Mouse (Mus musculus) cerebellum, postnatal 4 days (tissue): ENCODE results near the gene Slc29a2.

Experiments
- DNase-seq, 2 experiments: peaks; one replicate each; pipeline ENCODE4 v3.0.0; 2022; ENCODE audit warnings: low spot score in 2 of 2, mixed read lengths in 1 of 2

Gene Slc29a2

DNA sequence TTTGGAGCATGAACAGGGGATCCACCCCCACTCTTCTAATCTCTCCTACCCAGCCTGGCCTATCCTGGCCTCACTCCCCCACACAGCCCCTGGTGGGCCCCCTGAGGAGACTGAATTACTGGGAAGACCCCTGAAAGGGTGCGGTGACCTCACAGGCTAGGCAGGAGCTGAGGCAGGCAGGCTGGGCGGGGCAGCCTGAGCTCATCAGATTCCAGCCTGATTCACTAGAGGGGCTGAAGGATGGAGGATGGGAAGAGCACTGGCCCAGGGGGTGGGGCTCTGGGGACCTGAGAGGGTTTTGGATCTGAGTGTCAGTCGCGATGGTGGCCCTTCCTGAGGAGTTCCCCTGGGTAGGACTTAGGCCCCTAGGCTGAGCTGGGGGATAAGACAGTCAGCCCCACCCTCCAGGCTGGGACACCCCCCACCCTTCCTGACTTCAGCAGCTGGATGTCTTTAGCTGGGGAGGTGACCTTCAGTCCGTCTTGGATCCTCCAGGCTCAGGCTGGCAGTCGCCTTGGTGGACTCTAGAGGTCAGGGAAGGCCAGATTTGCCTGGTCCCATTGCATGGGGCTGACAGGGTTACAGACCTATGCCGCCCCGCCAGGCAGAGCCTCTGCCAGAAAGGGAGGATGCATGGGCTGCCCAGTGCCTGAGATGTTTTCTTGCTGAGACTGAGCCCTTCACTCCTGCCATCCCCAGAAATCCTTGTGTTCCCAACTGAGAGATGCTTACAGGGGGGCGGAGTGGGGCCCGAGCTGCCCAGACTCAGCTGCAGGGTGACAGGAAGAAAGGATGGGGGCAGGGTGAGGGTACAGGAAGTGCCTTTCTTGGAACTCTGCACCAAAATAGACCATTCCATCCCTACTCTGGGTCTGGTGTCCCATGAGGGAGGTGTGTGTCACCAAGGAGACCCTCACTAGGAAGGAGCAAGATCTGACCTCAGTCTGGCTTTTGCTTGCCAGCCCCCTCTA lies 35.4 kb downstream of the Slc29a2 start:
- no peak for DNase-seq

DNA sequence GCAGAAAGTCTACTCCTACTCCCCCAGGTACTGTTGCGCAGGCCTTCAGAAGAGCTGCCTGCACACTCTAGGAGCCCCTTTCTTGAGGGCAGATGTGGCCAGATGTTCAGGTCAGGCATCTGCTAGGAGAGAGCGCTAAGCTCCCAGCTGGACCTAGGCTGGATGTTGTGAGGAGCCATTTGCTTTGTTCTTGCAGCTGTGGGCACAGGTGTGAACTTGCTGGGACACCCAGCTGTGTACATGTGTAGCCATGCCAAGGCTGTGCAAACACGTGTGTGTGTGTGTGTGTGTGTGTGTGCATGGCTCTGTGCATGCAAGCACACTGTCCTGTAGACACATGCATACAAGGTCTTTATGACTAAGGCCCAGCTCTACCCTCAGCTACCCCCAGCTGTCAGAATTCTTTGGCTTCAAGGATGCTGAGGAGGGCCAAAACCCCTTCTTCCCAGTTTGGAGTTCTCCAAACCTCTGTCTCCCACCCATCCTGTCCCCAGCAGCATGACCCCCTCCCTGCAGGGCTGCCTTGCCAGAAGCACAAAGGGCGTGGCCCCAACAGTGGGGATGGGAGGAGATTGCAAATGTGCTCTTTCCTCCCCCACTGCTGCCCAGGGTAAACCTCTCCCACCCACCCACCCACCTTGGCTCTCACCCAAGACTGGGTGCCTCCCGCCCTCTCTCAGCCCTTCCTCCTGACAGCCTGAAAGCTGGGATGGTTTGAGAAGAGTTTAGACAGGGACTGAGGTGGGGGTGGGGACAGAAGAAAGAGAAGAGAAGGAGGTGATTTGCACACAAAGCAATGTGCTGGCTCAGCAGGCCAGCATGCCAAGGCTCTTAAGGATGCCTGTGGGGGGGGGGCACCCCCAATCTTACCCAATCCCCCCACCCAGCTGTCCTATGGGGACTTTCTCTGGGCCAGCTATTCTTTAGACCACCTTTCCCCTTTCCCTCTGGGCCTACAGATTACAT lies 37.0 kb downstream of the Slc29a2 start:
- DNase-seq: no peak

DNA sequence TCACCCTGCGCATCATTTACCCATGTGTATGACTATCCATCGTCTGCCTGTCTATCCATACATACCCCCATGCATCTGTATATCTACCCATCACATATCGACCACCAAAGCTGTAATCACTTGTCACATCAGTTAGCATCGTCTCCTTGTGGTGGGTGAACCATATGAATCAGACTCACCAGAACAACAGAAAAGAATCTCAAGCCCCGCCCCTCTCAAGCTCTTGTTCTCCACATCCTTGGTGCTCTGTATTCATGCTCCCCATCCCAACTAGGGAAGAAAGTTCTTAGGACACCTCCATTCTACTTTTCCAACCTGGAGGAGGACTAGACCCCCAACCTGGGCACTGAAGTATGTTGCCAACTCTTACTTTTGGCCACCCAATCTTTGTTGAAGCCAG lies 38.4 kb downstream of the Slc29a2 start:
- no peak for DNase-seq

DNA sequence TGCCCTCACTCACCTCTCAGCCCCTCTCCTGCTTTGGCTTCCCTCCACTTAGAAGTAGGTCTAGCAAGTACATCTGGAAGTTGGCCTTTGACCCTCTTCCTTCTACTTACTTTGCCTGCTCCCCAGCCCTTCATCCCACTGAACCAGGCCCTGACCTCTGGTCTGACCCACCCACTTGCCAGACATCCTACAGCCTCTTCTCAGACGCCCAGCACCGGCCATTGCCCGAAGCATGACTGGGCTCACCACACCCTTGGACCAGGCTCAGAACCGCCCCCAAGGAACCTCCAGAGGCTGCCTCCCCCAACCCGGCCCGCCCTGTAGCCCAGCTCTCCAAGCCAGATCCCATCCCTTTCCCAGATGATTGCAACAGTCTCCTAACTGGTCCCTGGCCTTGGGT lies 38.8 kb downstream of the Slc29a2 start:
- no peak for DNase-seq

DNA sequence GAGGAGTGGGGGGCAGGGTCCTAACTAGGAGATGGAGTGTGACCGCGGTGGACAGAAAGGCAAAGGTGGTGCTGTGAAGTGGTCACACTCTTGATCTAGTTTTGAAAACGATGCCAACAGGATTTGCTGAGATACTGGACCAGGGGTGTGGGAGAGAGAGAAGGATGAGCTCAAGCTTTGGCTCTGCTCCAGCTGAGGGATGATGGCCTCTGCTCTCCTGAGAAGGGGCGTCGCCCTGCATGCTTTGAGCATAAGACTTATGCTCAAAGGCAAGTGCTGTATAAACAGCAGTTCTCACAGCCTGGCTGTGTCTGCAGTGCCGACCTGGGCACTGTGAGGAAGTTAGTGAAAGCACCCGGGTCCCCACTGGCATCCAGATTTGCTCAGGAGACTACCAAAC lies 41.4 kb downstream of the Slc29a2 start:
- no peak for DNase-seq

DNA sequence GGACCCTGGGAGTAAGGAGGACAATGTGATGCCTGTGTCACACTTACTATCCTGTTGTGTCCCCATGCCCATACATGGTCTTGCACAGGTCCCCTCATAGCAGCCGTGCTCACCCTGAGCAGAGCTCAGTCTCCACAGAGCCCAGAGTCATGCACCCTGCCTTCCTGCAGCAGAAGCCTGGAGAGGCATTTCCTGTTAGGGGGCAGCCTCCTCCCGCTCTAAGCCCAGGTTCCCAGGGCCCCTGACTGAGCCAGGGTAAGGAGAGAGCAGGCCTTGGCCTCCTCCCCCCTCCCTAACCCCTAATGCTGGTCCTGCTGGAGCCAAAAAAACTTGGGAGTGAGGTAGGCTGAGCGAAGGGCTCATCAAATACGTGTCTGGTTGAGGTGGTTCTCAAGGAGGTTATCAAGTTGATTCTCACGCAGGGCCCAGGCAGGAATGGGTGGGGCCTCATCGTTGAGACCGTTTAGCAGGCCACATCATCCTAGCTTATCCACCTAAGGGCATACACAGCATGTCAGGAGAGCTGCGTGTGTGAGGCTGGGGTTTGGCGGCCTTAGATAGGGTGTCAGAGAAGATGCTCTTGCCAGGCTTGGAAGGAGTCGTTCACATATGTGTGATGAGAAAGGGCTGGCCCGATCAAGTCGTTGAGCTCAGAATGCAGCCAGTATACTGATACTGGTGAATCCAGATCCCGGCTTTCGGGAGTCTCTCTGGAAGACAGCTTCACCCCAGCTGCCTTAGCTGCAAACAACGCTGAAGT lies 43.6 kb downstream of the Slc29a2 start:
- DNase-seq: no peak

DNA sequence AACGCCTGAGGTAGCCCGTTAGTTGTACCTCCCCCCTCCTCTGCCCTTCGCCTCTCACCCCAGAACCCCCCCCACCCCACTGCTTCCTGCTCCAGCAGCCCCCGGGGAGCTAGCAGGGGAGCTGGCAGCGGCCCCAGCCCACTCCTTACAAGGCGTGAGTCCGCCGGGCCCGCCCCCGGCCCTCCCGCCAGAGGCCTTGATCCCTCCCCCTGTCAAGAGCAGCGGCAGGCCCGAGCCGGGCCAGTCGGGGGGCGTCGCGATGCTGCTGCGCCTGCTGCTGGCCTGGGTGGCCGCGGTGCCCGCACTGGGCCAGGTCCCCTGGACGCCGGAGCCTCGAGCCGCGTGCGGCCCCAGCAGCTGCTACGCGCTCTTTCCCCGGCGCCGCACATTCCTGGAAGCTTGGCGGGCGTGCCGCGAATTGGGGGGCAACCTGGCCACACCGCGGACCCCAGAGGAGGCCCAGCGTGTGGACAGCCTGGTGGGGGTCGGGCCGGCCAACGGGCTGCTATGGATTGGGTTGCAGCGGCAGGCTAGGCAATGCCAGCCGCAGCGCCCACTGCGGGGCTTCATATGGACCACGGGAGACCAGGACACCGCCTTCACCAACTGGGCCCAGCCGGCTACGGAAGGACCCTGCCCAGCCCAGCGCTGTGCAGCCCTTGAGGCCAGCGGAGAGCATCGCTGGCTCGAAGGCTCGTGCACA lies 44.4 kb downstream of the Slc29a2 start, which contains the start of gene Cd248:
Cd248 (plus strand) TSS at position 212 of the 703 bp plus-strand sequence.
- DNase-seq: peak in 1 of 2 experiments; percentile 51

DNA sequence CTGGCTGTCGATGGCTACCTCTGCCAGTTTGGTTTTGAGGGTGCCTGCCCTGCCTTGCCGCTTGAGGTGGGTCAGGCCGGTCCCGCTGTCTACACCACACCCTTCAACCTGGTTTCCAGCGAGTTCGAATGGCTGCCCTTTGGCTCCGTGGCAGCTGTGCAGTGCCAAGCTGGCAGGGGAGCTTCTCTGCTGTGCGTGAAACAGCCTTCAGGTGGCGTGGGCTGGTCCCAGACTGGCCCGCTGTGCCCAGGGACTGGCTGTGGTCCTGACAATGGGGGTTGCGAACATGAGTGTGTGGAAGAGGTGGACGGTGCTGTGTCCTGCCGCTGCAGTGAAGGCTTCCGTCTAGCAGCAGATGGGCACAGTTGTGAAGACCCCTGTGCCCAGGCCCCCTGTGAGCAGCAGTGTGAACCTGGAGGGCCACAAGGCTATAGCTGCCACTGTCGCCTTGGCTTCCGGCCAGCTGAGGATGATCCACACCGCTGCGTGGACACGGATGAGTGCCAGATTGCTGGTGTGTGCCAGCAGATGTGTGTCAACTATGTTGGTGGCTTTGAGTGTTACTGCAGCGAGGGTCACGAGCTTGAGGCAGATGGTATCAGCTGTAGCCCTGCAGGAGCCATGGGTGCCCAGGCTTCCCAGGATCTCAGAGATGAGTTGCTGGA lies 45.0 kb downstream of the Slc29a2 start:
- DNase-seq: no peak

DNA sequence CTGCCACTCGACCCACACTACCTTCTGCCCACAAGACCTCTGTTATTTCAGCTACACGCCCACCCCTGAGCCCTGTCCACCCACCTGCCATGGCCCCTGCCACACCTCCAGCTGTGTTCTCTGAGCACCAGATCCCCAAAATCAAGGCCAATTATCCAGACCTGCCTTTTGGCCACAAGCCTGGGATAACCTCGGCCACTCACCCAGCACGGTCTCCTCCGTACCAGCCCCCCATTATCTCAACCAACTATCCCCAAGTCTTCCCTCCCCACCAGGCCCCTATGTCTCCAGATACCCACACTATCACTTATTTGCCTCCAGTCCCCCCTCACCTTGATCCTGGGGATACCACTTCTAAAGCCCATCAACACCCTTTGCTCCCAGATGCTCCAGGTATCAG lies 45.8 kb downstream of the Slc29a2 start:
- no peak for DNase-seq

DNA sequence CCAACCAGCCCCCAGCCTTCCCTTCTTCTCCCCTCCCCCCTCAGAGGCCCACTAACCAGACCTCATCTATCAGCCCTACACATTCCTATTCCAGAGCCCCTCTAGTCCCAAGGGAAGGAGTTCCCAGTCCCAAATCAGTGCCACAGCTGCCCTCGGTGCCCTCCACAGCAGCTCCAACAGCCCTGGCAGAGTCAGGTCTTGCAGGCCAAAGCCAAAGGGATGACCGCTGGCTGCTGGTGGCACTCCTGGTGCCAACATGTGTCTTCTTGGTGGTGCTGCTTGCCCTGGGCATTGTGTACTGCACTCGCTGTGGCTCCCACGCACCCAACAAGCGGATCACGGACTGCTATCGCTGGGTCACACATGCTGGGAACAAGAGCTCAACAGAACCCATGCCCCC lies 46.3 kb downstream of the Slc29a2 start:
- DNase-seq: no peak

DNA sequence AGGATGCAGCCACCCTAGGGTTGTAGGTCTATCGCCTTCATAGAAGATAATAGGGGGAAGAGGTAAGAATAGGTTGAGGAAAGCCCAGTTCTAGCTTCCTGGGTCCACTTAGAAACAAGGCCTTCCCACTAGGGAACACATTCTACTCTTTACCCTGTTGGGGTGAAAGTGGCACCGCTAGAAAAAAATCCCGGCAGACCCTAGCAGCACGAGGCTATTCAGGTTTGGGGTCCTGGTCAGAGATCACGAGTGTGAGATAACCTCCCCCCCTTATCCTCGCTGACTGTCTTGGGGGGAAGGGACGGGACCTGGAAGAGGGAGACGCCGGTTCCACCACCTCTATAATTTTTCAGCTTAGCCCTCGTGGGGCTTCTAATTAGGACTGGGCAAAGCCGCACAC lies 47.4 kb downstream of the Slc29a2 start:
- no peak for DNase-seq

DNA sequence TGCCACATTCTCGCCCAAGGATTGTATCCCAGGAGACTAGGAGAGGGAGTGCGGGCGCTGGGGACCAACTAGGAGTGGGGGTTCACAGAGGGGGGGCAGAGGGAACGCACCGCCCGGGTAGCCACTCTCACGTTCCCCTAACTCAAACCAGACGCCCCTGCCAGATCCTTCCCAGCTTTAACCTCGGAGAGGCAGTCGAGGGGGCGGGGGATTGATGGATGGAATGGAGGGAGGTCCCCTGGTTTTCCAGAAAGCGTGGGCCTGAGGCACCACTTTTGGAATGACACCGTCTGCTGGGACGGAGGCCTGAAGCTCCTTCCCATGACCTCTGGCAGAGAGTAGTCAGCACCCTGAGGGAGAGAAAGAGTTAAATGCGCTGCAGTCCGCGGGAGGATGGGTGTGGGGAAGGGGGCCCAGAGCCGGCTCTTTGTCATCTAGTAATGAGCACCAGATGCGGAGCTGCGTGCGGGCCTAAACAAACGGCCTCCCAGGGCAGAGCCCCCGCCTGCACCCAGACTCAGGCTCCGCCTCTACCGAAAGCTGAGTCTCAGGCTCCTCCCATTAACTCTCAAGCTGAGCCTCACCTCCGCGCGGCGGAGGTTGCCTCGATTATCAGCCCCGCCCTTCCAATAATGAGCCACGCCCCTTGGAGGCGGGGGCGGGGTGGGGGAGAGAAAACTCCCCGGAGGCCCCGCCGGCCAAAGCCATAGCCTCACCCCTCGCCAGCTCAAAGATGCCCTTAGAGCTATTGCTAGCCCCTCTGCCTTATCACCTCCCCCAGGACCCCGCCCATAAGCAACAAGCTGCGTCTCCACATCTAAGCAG lies 48.1 kb downstream of the Slc29a2 start:
- no peak for DNase-seq

DNA sequence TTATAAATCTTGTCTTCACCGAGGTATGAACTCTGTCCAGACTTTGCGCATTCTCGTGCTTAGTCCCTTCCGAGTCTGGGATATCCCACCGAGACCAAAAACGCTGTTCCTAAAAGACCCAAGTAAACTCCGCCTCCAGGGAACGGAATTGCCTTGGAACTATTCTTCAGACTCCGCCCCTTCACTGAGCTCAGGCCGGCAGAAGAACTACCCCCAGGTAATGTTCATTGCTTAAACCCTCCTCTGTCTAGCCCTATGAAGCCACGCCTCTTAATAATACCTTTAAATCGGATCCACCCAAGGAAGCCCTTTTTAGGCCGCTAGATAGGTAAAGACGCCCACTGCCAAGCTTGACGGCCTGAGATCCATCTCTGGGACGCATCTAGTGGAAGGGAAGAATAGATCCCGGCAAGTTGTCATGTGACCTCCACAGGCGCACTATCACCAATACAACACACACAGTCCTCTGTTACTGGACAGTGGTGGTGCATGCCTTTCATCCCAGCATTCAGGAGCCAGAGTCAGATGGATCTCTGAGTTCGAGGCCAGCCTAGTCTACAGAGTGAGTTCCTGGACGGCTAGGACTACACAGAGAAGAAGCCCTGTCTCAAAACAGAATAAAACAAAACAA lies 48.8 kb downstream of the Slc29a2 start:
- no peak for DNase-seq

DNA sequence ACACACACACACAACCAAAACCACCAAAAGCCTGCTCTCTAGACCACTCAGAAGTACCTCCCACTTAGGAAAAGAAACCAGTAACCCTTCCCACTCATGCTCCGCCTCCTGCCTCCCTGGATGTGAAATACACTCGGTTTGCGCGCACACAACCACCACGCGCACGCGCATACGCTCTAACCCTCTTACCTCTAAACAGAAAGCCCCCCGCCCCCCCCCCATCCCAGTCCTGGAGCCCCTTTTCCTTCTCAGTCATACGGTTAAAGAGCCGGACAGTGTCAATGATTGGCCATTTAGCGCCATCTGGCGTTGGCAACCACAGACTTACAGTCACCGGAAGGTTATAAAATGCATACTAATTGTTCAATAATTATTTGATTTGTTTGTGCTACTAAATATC lies 49.4 kb downstream of the Slc29a2 start:
- peak in 1 of 2 experiments; percentile 62 for DNase-seq

DNA sequence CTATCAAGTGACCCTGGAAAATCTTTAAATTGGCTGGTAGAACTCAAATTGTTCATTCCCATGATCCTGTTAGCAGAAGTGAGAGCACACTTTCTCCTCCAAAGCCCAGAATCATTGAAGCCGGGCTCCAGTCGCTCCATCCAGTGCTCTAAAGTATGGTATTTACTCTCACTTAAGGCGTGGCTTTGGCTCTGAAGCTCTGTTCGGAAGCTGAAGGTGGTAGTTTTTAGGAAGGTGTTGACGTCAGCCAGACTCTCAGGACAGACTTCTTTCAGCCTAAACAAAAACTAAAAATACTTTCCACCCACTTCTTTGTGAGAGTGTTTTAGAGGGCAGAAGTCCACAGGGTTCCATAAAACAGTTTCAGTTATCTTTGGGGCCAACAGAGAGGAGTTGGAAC lies 49.9 kb downstream of the Slc29a2 start:
- DNase-seq: no peak

DNA sequence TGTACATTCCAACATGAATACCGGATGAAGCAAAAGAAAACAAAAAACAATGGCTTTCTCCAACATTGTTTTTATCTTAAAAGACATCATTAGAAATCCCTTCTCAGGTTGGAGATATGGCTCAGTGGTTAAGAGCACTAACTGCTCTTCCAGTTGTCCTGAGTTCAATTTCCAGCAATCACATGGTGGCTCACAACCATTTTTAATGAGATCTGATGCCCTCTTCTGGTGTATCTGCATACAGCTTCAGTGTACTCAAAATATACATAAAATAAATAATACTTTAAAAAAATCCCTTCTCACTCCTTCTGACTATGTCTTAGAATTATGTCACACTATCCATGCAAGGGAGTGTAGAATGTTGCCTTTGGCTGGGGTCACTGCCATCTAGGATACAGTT lies 55.6 kb downstream of the Slc29a2 start:
- no peak for DNase-seq
